Mouse (Mus musculus): Measurements from ENCODE around the gene Mrnip.
A peak's percentile ranks its signal among the peaks of the same experiment; 100 is the strongest.

The Mrnip gene

GRCm38 (mm10) chr11:50159347-50159746, 14.9 kb upstream of the Mrnip start:
- no peak for DNase-seq (ENCODE audit: low spot score)

- DNase-seq (ENCODE audit: low spot score): no peak
Observed at GRCm38 (mm10) chr11:50161578-50162304, 12.5 kb upstream of the Mrnip start.

- no peak for DNase-seq (ENCODE audit: low spot score)
Observed at GRCm38 (mm10) chr11:50162338-50163050, 11.8 kb upstream of the Mrnip start.

GRCm38 (mm10) chr11:50168352-50168751, 5.9 kb upstream of the Mrnip start:
- DNase-seq (ENCODE audit: low spot score): no peak

- DNase-seq (ENCODE audit: low spot score): peak; percentile 91
Observed at GRCm38 (mm10) chr11:50174730-50175187, 515 bp downstream of the Mrnip start.

- no peak for DNase-seq (ENCODE audit: low spot score)
Observed at GRCm38 (mm10) chr11:50176351-50176750, 2.1 kb downstream of the Mrnip start.

- no peak for DNase-seq (ENCODE audit: low spot score)
Observed at GRCm38 (mm10) chr11:50177111-50177510, 2.9 kb downstream of the Mrnip start.

GRCm38 (mm10) chr11:50178532-50179488, 4.6 kb downstream of the Mrnip start:
- DNase-seq (ENCODE audit: low spot score): no peak

- DNase-seq (ENCODE audit: low spot score): no peak
Observed at GRCm38 (mm10) chr11:50180478-50181231, 6.4 kb downstream of the Mrnip start.

- DNase-seq (ENCODE audit: low spot score): no peak
Observed at GRCm38 (mm10) chr11:50182702-50183101, 8.5 kb downstream of the Mrnip start.

- no peak for DNase-seq (ENCODE audit: low spot score)
Observed at GRCm38 (mm10) chr11:50184788-50185187, 10.5 kb downstream of the Mrnip start.

GRCm38 (mm10) chr11:50188682-50189081, 14.4 kb downstream of the Mrnip start:
- no peak for DNase-seq (ENCODE audit: low spot score)

- DNase-seq (ENCODE audit: low spot score): no peak
Observed at GRCm38 (mm10) chr11:50190362-50190761, 16.1 kb downstream of the Mrnip start.

- no peak for DNase-seq (ENCODE audit: low spot score)
Observed at GRCm38 (mm10) chr11:50192278-50192677, 18.0 kb downstream of the Mrnip start.

- DNase-seq (ENCODE audit: low spot score): no peak
Observed at GRCm38 (mm10) chr11:50194070-50194469, 19.8 kb downstream of the Mrnip start.

GRCm38 (mm10) chr11:50194793-50195192, 20.5 kb downstream of the Mrnip start:
- DNase-seq (ENCODE audit: low spot score): no peak

- no peak for DNase-seq (ENCODE audit: low spot score)
Observed at GRCm38 (mm10) chr11:50197500-50197899, 23.3 kb downstream of the Mrnip start.

- DNase-seq (ENCODE audit: low spot score): no peak
Observed at GRCm38 (mm10) chr11:50198219-50198846, 24.1 kb downstream of the Mrnip start.

- DNase-seq (ENCODE audit: low spot score): no peak
Observed at GRCm38 (mm10) chr11:50198916-50199315, 24.7 kb downstream of the Mrnip start.

- no peak for DNase-seq (ENCODE audit: low spot score)
Observed at GRCm38 (mm10) chr11:50200613-50201012, 26.4 kb downstream of the Mrnip start.

GRCm38 (mm10) chr11:50201590-50201989, 27.3 kb downstream of the Mrnip start:
- DNase-seq (ENCODE audit: low spot score): no peak

All from layer of hippocampus, adult 9-10 months (tissue).